Mouse (Mus musculus): ENCODE results near the gene Pde6d.

The Pde6d gene

DNA sequence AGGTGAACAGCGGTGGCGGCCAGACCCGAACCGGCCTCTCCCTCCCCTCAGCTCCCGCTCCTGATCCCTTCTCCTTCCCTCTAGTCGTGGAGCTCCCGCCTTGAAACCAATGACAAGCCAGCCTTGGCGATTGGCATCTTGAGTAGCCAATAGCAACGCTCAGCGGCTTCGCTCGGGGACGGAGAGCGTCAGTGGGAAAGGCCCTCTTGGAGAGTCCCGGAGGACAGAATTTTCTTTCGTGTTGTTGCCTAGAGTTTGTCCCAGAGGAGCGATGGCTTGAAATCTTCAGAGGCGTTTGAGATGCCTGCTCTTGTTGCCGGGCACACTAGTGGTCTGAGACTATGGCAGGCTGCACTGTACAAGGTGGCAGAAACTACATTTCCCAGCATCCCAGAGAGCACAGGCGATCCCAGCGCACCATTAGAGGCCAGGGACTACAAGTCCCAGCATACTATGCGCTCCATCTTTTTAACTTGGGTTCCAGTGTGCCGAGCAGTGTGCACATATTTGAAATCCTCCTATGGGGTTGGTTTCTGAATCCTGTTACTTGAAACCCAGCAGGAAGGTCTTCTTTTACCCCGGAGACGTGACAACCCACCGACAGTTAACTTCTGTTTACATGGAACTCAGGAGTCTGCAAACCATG, at the start of gene Pde6d, which contains the start of gene Cops7b:
Pde6d (minus strand) TSS at position 179 of the 646 bp plus-strand sequence.
Cops7b (plus strand) TSS at position 454 of the 646 bp plus-strand sequence.
- DNase-seq (ENCODE audit: low spot score): peak; percentile 97

DNA sequence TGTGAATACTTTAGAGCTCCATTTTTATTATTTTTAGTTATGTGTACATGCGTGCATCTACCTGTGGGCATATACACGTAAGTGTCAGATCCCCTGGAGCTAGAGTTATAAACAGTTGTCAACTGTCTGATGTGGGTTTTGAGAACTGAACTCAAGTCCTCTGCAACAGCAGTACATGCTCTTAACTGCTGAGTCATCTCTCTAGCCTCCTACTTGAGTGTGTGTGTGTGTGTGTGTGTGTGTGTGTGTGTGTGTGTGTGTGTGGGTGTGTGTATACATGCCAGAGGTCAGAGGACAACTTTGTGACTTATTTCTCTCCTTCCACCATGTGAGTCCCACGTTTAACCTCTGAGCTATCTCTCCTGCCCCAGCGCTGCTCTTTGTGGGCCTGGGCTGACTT, 48.1 kb upstream of the Pde6d start:
- DNase-seq (ENCODE audit: low spot score): no peak

DNA sequence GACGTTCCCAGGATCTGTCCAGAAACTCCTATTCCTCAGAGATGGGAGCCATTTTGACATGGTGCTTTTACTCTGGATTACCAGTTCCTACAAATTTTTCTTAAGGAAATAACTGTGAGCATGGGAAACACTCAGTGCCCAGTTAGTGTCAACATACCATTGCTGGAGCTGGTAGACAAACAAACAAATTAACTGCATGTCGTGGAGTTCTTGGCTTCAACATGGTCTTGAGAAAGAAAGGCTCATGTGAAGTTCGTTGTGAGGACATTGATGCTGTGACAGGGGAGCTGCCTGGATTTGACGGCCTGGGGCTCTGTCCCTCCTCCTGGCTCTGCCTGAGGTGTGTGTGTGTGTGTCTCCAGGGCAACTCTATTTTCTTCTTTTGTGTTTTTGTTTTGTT, 47.5 kb upstream of the Pde6d start:
- no peak for DNase-seq (ENCODE audit: low spot score)

DNA sequence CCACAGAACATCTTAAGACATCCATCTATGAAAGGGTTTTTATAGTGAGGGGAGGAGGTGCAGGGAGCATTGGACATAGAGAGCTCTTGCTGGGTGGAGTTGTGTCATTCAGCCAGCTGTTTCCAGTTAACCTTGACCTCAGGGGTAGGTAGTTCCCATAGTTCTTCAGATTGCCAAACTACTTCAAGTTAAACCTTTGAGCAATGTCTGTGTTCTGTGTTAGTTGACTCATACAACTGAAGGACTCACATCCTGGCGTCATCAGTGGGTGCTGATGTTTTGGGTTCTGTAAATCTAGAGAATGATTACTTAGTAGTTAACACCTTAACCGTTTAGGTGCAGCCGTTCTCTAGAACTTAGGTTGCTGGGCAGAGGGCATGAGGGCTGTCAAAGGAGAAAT, 45.8 kb upstream of the Pde6d start:
- DNase-seq (ENCODE audit: low spot score): no peak

DNA sequence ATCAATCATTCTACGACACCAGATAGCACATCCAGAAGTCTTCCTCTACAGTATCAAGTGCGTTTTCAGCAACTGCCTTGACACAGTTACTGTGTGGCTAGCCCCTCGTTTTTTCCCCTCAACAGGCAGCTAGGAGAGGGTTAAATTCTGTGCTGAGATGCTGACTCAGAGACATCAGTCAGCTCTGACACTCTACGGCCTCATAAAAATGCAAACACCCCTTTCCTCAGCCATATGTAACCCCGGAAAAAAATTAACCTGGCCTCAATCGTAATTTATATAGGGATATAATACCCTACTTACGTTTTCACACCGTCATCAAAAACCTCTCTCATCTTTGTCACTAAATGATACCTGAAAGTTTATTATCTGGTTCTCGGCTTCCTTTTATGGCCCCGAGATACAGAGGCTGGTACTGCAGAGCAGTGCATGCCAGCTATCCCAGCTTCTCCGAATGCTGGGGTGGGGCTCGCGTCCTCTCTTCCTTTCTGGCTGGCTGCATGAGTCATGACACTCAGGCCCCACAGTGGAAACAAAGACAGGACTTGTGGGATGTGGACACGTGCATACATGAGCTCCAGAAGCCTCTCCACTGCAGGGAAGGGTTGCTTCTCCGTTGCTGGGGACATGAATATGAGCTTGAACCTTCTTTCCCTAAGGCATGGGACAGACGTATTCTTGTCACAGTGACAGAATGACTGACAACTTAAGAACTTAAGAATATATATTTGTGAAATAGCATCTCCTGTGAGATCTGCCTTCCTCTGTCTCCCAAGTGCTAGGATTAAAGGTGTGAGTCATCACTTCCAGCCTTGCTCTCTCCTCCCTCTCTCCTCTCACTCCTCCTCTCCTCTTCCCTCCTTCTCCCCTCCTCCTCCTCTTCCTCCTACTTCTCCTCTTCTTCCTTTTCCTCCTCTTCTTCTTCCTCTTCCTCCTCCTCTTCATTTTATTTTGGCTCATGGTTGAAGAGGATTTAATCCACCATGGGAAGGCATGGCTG, 40.9 kb upstream of the Pde6d start:
- no peak for DNase-seq (ENCODE audit: low spot score)

DNA sequence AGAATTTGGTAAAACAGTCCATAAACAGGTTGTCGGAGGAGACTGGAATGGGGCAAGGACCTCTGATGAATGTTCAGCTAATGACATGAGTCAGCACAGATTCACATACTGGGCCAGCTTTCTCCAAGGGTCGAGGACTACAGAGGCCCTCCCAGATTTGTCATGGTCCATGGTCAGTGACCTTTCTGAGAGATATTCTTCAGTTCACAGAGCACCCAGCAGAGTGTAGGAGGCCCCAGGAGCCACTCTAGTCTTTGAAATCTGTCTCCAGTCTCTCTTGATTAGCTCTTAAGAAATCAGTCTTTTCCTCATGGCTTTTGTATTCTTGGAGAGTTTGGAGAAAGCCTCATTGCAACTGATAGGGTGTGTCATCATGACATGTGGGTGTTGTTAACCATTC, 39.9 kb upstream of the Pde6d start:
- no peak for DNase-seq (ENCODE audit: low spot score)

DNA sequence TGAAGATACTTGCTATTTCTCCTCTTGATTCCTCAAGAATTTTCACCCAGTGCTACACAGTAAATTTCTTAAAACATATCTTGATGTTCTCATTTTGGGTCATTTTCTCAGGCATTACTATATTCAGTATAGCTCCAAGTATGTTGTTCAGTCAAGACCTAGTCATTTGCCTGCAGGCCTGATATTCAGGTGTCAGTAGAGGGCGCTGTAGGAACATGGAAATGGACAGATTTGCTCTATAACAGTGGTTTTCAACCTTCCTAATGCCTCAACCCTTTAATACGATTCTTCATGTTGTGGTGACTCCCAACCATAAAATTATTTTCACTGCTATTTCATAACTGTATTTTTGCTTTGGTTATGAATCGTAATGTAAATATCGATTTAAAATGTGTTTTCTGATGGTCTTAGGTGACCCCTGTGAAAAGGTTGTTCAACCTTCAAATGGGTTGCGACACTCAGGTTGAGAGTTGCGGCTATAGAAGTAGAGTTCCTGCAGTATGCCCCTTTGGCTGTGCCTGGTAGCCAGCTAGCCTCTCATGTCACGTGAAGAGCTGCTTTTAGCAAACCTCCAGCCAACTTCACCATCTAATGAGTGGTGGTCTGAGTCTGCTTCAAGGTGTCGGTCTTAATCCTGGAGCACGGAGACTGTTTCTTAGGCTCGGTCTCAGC, 36.2 kb upstream of the Pde6d start:
- DNase-seq (ENCODE audit: low spot score): peak; percentile 21

DNA sequence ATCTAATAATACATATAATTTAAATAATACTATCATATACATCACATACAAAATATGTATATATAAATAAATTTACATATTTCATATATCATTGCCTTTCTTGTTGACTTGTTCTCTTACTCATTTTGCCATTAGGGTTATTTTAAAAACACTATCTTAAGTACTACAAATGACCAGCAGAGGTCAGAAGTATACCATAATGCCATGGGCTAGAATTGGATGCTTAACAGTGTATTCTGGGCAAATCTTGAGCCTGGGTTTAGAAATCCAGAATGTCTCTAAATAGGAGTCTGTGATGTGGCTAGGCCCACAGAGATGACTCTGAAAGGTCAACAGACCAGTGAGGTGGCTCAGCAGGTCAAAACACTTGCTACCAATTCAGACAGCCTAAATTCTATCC, 31.8 kb upstream of the Pde6d start:
- no peak for DNase-seq (ENCODE audit: low spot score)

DNA sequence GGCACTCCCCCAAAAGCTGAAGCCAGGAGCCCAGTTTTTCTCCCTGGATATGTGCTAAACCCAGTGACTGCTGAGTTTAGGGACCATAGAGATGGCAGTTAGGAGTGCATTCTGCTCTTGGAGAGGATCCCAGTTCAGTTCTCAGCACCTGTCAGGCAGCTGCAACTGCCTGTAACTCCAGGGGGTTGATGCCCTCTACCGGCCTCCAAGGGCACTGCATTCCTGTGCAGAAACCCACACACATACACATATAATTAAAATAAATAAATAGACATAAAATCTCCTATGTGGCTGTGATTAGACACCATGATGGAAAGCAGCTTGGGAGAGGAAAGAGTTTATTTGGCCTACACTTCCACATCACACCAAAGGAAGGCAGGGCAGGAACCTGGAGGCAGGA, 29.7 kb upstream of the Pde6d start:
- DNase-seq (ENCODE audit: low spot score): no peak

DNA sequence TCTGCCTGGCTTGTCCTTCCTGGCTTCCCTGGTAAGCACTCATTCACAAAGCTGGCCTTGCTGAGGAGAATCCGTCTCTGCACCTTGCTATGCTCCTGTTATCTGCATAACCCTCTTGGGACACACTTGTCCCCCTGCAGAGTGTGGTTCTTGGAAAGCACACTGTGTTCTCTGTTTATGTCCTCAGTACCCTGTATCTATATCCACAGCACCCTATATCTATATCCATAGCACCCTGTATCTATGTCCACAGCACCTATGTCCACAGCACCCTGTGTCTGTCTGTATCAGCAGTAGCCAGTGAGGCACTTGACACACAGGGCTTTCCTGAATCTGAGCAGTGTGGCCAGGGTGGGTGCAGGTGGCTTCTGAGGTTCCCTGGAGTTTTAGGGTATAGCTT, 28.5 kb upstream of the Pde6d start:
- DNase-seq (ENCODE audit: low spot score): no peak

DNA sequence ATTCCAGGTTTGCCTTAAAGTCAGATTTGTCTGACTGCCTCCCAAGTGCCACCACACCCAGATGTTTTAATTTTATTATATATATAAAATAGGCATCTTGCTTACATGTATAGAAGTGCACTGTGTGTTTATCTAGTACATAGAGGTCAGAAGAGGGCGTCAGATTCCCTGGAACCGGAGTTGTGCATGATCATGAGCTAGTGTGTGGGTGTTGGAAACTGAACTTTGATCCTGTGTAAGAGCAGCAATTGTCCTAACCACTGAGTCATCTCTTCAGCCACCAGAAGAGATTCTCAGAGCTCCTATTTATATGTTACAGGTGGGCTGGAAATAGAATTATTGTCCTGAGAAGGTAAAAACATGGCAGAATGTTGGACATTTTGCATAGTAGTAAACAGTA, 17.7 kb upstream of the Pde6d start:
- DNase-seq (ENCODE audit: low spot score): no peak

DNA sequence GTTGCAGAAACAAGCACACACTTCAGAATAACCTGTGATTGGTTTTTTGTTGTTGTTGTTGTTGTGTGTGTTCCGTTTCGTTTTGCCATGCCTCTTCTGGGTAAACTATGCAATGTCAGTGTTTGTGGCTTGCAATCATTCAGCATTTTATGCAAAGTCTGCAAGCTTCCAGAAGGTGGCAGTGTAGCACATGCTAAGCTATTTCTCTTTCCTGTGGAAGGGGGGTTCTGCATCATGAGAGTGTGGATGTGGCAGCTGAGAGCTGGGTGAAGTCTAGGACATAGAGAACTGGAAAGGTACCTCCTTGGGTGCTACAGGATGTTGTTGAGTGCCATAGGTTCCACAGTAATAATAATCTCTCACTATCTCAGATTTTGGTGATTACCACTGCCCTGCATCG, 16.1 kb upstream of the Pde6d start:
- no peak for DNase-seq (ENCODE audit: low spot score)

DNA sequence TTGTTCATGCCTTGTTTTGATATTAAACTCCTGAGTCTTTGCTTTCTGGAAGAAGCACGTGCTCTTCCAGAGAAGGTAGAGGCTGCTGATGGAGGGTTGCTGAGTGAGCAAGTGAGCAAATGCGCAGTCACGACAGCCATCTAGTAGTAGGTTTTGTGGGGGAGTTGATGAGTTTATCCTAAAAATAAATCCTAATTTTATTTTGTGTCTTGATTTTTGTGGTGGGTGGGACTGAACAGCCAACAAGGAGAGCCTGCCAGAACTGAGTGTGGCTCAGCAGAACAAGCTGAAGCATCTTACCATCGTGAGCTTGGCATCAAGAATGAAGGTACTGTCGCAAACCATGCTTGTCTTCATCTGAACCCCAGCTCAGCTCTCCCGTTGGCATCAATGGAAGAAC, 14.1 kb upstream of the Pde6d start:
- DNase-seq (ENCODE audit: low spot score): no peak

DNA sequence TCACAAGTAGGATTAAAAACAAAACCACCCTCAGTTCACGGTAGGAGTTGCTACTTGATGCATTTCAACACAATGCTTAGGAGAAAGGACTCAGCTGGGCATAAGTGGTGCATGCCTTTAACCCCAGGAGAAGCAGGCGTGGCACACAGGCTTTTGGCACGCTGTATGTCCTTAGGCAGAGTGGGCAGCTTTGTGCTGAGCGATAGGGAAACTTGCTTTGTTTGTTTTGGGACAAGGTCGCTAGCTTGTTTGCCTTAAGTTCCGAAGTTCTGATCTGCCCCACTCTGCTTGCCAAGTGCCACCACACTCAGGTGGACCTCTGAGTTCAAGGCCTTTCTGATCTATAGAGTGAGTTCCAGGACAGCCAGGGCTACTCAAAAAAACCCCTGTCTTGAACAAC, 12.9 kb upstream of the Pde6d start:
- no peak for DNase-seq (ENCODE audit: low spot score)

DNA sequence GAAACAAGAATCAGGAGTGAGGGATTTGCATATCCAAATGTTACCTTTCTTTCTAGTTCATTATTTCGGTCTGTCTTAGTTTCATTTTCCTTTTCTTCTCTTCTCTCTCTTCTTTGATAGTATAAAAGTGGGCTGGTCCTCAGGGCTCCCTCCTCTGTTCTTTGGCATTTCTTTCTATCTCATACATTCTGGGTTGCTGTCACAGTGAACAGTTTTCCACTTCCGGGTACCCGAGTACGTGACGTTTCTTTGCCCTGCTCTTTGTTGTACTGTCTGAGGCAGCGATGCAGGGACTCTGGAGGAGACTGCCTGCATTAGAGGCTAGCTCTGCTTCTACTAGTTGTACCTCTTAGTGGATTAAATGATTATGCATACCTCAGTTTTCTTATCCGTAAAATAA, 12.1 kb upstream of the Pde6d start:
- no peak for DNase-seq (ENCODE audit: low spot score)

DNA sequence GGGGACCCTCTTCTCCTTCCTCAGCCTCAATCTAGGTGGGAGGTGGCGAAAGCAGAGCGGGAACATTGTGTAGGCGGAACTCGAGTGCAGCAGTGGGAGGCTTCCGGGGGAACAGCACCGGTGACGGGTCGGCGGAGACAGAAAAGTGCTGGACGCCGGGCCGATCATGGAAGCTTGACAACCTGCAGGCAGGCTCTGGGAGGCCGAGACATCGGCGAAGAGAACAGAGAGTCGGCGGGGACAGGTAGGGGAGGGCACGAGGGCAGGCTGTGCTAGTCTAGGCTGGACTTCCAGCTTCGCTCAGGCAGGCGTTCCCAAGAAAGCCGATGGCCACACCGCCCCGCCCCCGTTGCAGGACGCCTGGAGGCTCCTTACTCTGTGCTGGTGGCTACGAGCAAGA, 4.6 kb upstream of the Pde6d start:
- peak; percentile 84 for DNase-seq (ENCODE audit: low spot score)

DNA sequence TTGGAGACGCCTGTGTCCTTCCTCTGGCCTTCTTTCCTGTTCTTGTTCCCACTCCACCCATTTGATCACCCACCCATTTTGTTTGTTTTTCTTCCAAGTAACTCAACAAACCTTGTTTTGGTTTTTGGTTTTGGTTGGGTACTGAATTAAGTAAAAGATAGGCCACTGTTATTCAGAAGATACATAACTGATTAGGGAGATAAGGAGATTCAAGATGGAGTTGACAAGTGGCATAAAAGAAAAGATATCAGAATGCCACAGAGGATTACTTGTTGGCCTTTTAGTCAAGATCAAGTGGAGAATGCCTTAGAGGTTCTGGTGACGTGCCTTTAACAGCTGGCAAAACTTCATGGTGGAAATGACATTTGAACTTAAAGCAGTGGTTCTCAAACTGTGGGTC, 1.3 kb upstream of the Pde6d start:
- DNase-seq (ENCODE audit: low spot score): no peak

DNA sequence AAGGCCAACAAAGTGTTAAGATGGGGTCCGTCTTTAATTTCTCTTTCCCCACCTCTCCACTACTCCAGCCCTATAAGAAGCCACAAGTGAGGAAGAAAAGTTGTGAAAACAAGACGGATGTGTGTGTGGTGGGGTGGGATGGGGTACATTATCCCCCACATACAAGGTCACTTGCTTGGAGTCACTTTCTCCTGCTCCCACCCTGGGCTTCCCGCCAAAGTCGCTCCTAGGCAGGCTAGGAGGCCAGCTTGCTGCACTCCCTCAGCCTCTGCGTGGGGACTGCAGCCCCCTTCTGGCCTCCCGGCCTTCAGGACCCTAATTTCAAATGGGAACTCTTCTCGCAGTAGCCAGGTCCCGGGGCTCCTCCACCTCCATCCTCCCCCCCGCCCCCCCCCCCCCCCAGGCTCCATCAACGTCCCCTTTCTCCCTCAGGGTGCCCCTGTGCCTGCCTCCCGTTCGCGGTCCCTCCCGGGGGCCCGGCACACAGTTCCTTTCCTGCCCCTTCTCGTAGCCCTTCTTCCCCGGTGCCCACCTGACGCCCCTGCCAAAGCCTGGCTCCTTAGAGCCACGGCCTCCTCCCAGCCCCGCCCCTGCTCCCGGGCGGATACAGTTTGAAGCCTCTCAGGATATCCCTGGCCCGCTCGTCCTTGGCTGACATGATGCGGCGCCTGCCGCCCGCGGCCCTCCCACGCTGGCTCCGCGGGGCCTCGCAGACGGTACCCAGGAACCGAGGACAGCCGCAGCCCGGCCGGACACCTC, 558 bp downstream of the Pde6d start:
- peak; percentile 43 for DNase-seq (ENCODE audit: low spot score)

DNA sequence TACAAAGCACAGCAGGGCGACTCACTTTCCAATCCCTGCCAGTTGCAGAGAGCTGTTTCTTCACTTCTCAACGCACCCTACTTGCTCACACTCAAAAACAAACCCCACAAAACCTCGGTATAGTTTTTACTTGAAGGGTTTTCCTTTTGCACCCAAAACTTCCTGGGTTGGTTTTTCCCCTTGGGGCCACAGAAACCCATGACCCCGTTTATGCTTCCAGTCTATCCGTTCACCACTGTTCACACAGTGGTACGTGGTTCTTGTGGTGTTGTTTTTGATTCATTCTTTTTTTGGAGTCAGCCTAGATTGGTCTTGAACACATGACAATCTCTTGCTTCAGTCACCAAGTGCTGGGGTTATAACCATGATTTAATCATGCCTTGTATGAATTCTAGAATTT, 2.0 kb downstream of the Pde6d start:
- no peak for DNase-seq (ENCODE audit: low spot score)

DNA sequence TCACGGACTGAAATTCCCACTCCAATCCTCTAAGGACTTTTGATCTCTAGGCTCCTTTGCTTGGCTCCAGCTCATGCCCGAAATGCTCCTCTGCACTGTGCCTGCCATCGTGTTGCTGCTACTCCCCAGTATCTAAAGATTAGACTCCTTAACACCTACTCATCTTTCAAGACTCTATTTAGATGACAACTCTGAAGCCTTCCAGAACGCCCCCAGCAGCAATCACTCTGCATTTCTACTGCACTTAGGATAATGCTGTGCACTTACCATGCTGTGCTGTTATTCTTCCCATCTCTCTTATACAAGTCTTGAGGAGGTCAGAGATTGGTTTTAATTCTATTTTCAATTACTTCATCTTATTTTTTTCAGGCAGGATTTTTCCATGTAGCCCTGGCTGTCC, 10.5 kb downstream of the Pde6d start:
- DNase-seq (ENCODE audit: low spot score): no peak

DNA sequence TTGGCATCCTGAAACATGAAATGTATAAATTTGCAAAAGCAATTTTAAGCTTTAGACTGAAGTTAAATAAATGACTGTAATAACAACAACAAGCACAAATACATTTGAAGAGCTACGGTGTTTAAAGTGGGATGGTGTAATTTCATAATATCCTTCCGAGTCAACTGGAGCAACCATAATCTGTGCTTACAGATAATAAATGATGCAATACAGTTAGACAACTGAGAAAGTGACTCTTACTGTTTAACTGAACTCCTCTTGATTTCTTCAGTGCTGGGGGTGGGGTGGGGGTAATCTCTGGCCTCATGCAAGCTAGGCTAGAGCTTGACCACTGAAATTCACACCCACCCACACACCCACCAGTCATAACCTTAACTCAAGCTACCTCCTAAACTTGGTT, 11.0 kb downstream of the Pde6d start:
- DNase-seq (ENCODE audit: low spot score): no peak

DNA sequence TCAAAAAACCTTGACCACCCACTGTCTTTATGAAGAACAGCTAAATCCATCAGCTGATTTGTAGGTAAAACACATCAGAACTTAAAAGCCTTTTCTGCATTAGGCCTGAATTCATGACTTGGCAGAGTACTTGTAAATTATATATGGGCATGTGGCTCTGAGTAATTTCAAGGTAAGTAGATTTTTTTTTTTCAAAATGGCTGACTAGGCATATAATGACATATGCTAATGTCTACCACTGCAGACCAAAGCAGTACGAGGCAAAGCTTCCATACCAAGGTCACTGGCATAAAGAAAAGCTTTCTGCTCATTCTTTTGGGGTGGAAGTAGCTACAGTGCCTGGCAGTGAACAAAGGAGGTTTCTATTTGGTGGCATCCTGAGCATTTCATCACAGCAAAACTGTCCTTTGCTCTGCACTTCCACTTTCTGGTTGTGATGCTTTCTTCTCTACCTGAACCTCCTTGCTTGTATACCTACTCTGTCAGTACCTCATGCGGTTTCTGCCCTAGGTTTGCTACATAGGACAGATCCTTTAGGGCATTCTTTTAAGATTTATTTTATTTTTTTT, 13.1 kb downstream of the Pde6d start:
- no peak for DNase-seq (ENCODE audit: low spot score)

Measured in testis, postnatal 14 days (tissue).